In the genomic region with DNA sequence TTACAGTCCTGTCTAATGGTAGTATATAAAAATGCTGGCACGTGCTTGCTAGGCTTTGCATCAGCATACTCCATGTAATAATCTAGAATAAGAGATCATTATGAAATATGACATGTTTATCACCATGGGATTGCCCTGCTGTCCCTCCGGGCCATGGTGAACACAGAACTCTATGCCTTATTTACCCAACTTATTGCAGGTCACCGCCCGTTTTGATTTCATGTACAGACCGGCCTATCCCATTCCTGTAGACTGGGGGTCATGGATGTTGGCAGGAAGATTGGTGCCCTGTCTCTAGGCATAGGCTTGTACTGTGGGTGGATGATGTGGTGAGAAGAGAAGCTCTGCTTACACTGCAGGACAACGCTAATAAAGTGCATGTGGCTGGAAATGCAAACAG, we compare ENCODE assay signal across 26 mouse cellular contexts.
DNase-seq lines count a peak whose midpoint lies in the region; ATAC-seq and TF ChIP-seq lines count a peak whose summit lies in the region.
"Had no signal": no experiment of that assay in that cellular context is flagged by ENCODE, and none has a peak within 500 bp of the region (broad histone marks: within the 10 kb centered on the region; RNA-seq: fewer than 3 reads in every experiment).

No protein-coding gene starts in this region.

- DNase-seq in gastrocnemius, adult 2 months: no peak
- DNase-seq in gastrocnemius, postnatal 25 days: no peak
- DNase-seq in fat pad, adult 2 months (ENCODE audit: extremely low read depth, low read depth, low spot score): peak; percentile 88
- peak; percentile 36 for DNase-seq in large intestine, adult 2 months (ENCODE audit: low read depth, low spot score)
- DNase-seq in stomach, postnatal 0 days (ENCODE audit: low spot score): no peak
- no peak for DNase-seq in midbrain, embryonic 10.5 days (ENCODE audit: low spot score)
- DNase-seq in layer of hippocampus, adult 8-10 months (ENCODE audit: low spot score in 2 of 2): no peak
- DNase-seq: adrenal gland, adult 8-10 months; adrenal gland, postnatal 14 days; adrenal gland, postnatal 36 days; B cell, adult 2 months; cerebellum, adult 11-12 months; cerebellum, adult 2 months; cerebellum, adult 9-10 months; cerebellum, postnatal 10 days; cerebellum, postnatal 25 days had no signal

- H3K9me3 ChIP-seq in stomach, postnatal 0 days (ENCODE audit: control insufficient read depth, low read length): no peaks in the 10 kb centered on the region
- H3K9me3 ChIP-seq in midbrain, embryonic 10.5 days (replicated peaks): no peaks in the 10 kb centered on the region
- H3K9me3 ChIP-seq: embryonic facial prominence, embryonic 10.5 days; embryonic facial prominence, embryonic 12.5 days; forebrain, embryonic 10.5 days; forebrain, embryonic 12.5 days; forebrain, embryonic 15.5 days; G1E had no signal

- H3K36me3 ChIP-seq in stomach, postnatal 0 days (ENCODE audit: control insufficient read depth, insufficient read depth, low read length): no peaks in the 10 kb centered on the region
- H3K36me3 ChIP-seq in midbrain, embryonic 10.5 days: no peaks in the 10 kb centered on the region
- H3K36me3 ChIP-seq: embryonic facial prominence, embryonic 10.5 days; embryonic facial prominence, embryonic 12.5 days; forebrain, embryonic 10.5 days; forebrain, embryonic 12.5 days; forebrain, embryonic 15.5 days had no signal

- no peak for TF ChIP-seq CTCF in gastrocnemius, adult 2 months (IDR thresholded peaks at IDR 0.05)
- no peak for TF ChIP-seq CTCF in stomach, postnatal 0 days (IDR thresholded peaks at IDR 0.05; ENCODE audit: low read depth)

- no peaks in the 10 kb centered on the region for H3K4me1 ChIP-seq in stomach, postnatal 0 days (replicated peaks; ENCODE audit: control insufficient read depth, insufficient read depth)
- H3K4me1 ChIP-seq in midbrain, embryonic 10.5 days: peaks cover 5% of the 10 kb centered on the region; the same call in 1 of the 2 replicates

- no peak overlapping the region for H3K4me2 ChIP-seq in stomach, postnatal 0 days (replicated peaks; ENCODE audit: low read depth)
- H3K4me2 ChIP-seq: embryonic facial prominence, embryonic 12.5 days; forebrain, embryonic 12.5 days; forebrain, embryonic 15.5 days had no signal

- H3K27ac ChIP-seq in gastrocnemius, adult 2 months: 0 out of 2 replicates have a peak overlapping the region, but pooled peaks have one; percentile 6
- H3K27ac ChIP-seq in stomach, postnatal 0 days (replicated peaks): no peak overlapping the region
- no peak overlapping the region for H3K27ac ChIP-seq in midbrain, embryonic 10.5 days (replicated peaks)
- H3K27ac ChIP-seq: embryonic facial prominence, embryonic 10.5 days; embryonic facial prominence, embryonic 12.5 days; forebrain, embryonic 10.5 days; forebrain, embryonic 12.5 days; forebrain, embryonic 15.5 days had no signal

- 0 out of 2 replicates have a peak, but pooled peaks have one; percentile 12 for ATAC-seq in stomach, postnatal 0 days (ENCODE audit: low FRiP score, low TSS enrichment)
- ATAC-seq: activated CD4-positive, CD25-positive, alpha-beta regulatory T cell, adult 4 months; CD4-positive, CD25-positive, alpha-beta regulatory T cell, adult 4 months; forebrain, embryonic 15.5 days; Patski had no signal

- intact Hi-C loops in gastrocnemius, adult 2 months (cut with DNase I): no loop called here

- TF ChIP-seq EP300 in stomach, postnatal 0 days (optimal IDR thresholded peaks at IDR 0.05): no peak

- WGBS in large intestine, adult 2 months: 40% methylated on average over 6 of the region's 6 CpGs
- WGBS in stomach, postnatal 0 days: 68% methylated on average over 6 of the region's 6 CpGs
- 93% methylated on average over 6 of the region's 6 CpGs for WGBS in midbrain, embryonic 10.5 days

- no peaks in the 10 kb centered on the region for H3K27me3 ChIP-seq in stomach, postnatal 0 days (ENCODE audit: control insufficient read depth, insufficient read depth, low read length)
- no peaks in the 10 kb centered on the region for H3K27me3 ChIP-seq in midbrain, embryonic 10.5 days (ENCODE audit: low read depth, poor library complexity, severe bottlenecking)
- H3K27me3 ChIP-seq: CH12.LX; embryonic facial prominence, embryonic 12.5 days; forebrain, embryonic 12.5 days; forebrain, embryonic 15.5 days; Patski had no signal

- H3K9ac ChIP-seq in stomach, postnatal 0 days (ENCODE audit: low read length): no peak overlapping the region
- H3K9ac ChIP-seq: embryonic facial prominence, embryonic 12.5 days; forebrain, embryonic 12.5 days; forebrain, embryonic 15.5 days had no signal

- H3K4me3 ChIP-seq in gastrocnemius, adult 2 months: no peak overlapping the region
- H3K4me3 ChIP-seq in stomach, postnatal 0 days (ENCODE audit: low read depth, low read length): no peak overlapping the region
- H3K4me3 ChIP-seq in midbrain, embryonic 10.5 days: no peak overlapping the region
- H3K4me3 ChIP-seq: embryonic facial prominence, embryonic 10.5 days; embryonic facial prominence, embryonic 12.5 days; forebrain, embryonic 10.5 days; forebrain, embryonic 12.5 days; forebrain, embryonic 15.5 days had no signal

Comparison
In these comparisons a context has a peak if more than half of its experiments do, and no peak if none do; other contexts are left out.
1. DNase-seq: peak in fat pad, adult 2 months (single experiment) and large intestine, adult 2 months (single experiment); none in gastrocnemius, adult 2 months (single experiment), gastrocnemius, postnatal 25 days (single experiment), stomach, postnatal 0 days (single experiment), midbrain, embryonic 10.5 days (single experiment) and layer of hippocampus, adult 8-10 months (0 of 2).